Mouse (Mus musculus): ENCODE data around the gene Cse1l. TPM values are rescaled to one million over a fixed set of nuclear protein-coding genes. Genes with fewer than 3 reads are reported as not detected.

Cse1l gene
- polyA plus RNA-seq, 1 experiment from 2014 or later = 106 TPM

- Histone ChIP-seq H3K9me3 (ENCODE audit: control insufficient read depth, low read length) (no peaks in the 10 kb centered on the region), H3K9ac (ENCODE audit: low read length) (no peak overlapping the region), H3K27ac (replicated peaks in 1 of 2; ENCODE audit: control insufficient read depth in 1 of 2, insufficient read depth in 1 of 2, low read depth in 2 of 2, low read length in 2 of 2) (peak overlapping the region in 1 of 2 experiments; percentile 9; a peak in 1 of 4 replicates), H3K4me1 (ENCODE audit: control insufficient read depth in 2 of 2, insufficient read depth in 2 of 2, low read length in 2 of 2) (peaks cover 10 to 39% of the 10 kb centered on the region in 2 experiments), H3K27me3 (ENCODE audit: control insufficient read depth, insufficient read depth, low read length) (no peaks in the 10 kb centered on the region), H3K4me2 (ENCODE audit: low read length) (no peak overlapping the region), H3K4me3 (ENCODE audit: control insufficient read depth in 1 of 2, insufficient read depth in 1 of 2, low read depth in 1 of 2, low read length in 2 of 2) (no peak overlapping the region), H3K36me3 (ENCODE audit: control insufficient read depth, insufficient read depth, low read length) (no peaks in the 10 kb centered on the region)
- 76% methylated on average over 6 of the region's 6 CpGs for WGBS
- no peak for ATAC-seq (ENCODE audit: insufficient number of reproducible peaks, insufficient read depth, low FRiP score, low read depth)
Observed at GRCm38 (mm10) chr2:166974177-166974872, 68.5 kb downstream of the Cse1l start.

- no peak for ATAC-seq (ENCODE audit: insufficient number of reproducible peaks, insufficient read depth, low FRiP score, low read depth)
- H3K4me2 ChIP-seq (ENCODE audit: low read length) = peak overlapping the region; percentile 21
Observed at GRCm38 (mm10) chr2:166976356-166976755, 70.5 kb downstream of the Cse1l start.

DNA sequence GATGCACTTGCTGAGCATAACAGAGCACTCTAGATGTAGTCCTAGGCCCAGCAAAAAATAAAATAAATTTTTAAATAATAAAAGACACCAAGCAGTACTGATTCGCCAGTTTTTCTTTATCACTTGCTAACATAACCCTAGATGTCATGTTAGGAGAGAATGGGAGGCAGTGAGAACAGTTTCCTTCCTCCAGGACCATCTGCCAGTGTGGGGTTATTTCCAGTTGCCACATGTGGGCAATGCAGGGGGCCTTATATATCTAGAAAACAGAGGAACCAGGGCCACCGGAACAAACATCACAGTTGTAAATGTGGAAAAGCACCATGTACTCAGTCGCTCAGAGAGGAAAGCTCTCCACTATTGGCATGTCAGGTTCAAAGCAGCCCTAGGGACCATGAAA lies 71.7 kb downstream of the Cse1l start:
- no peak for ATAC-seq (ENCODE audit: insufficient number of reproducible peaks, insufficient read depth, low FRiP score, low read depth)
- Histone ChIP-seq H3K36me3 (ENCODE audit: control insufficient read depth, insufficient read depth, low read length) (no peaks in the 10 kb centered on the region), H3K4me2 (ENCODE audit: low read length) (no peak overlapping the region), H3K4me1 (ENCODE audit: control insufficient read depth in 2 of 2, insufficient read depth in 2 of 2, low read length in 2 of 2) (peaks cover 10 to 41% of the 10 kb centered on the region in 2 experiments), H3K27me3 (ENCODE audit: control insufficient read depth, insufficient read depth, low read length) (no peaks in the 10 kb centered on the region), H3K9ac (ENCODE audit: low read length) (peak overlapping the region; percentile 47; the same call in 1 of the 2 replicates), H3K27ac (replicated peaks in 1 of 2; ENCODE audit: control insufficient read depth in 1 of 2, insufficient read depth in 1 of 2, low read depth in 2 of 2, low read length in 2 of 2) (peak overlapping the region in 1 of 2 experiments; percentile 45; a peak in 1 of 4 replicates), H3K9me3 (ENCODE audit: control insufficient read depth, low read length) (no peaks in the 10 kb centered on the region), H3K4me3 (ENCODE audit: control insufficient read depth in 1 of 2, insufficient read depth in 1 of 2, low read depth in 1 of 2, low read length in 2 of 2) (no peak overlapping the region)
- WGBS = 67% methylated on average over 3 of the region's 3 CpGs

More at GRCm38 (mm10) chr2:166976356-166976755, 70.5 kb downstream of the Cse1l start:
- WGBS = 59% methylated on average over 3 of the region's 3 CpGs
- Histone ChIP-seq H3K9me3 (ENCODE audit: control insufficient read depth, low read length) (no peaks in the 10 kb centered on the region), H3K4me3 (ENCODE audit: control insufficient read depth in 1 of 2, insufficient read depth in 1 of 2, low read depth in 1 of 2, low read length in 2 of 2) (no peak overlapping the region), H3K9ac (ENCODE audit: low read length) (peak overlapping the region; percentile 47), H3K36me3 (ENCODE audit: control insufficient read depth, insufficient read depth, low read length) (no peaks in the 10 kb centered on the region), H3K27ac (replicated peaks in 1 of 2; ENCODE audit: control insufficient read depth in 1 of 2, insufficient read depth in 1 of 2, low read depth in 2 of 2, low read length in 2 of 2) (peak overlapping the region; percentile 45 to 60), H3K4me1 (ENCODE audit: control insufficient read depth in 2 of 2, insufficient read depth in 2 of 2, low read length in 2 of 2) (peaks cover 10 to 39% of the 10 kb centered on the region in 2 experiments), H3K27me3 (ENCODE audit: control insufficient read depth, insufficient read depth, low read length) (no peaks in the 10 kb centered on the region)

DNA sequence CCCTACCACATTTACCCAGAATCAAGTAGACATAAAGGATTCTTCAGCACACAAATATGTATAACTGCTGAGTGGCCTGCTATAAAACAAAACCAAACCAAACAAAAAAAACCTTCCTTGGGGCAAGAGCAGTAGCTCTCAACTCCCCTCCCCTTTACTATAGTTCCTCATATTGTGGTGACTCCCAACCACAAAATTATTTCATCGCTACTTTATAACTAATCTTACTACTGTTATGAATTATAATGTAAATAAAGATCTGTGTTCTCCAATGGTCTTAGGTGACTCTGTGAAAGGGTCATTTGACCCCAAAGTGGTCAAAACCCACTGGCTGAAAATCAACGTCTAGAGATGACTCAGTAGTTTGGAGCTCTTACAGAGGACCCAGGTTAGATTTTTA lies 74.3 kb downstream of the Cse1l start:
- Histone ChIP-seq H3K9ac (ENCODE audit: low read length) (no peak overlapping the region), H3K9me3 (ENCODE audit: control insufficient read depth, low read length) (no peaks in the 10 kb centered on the region), H3K4me2 (ENCODE audit: low read length) (no peak overlapping the region), H3K4me3 (ENCODE audit: control insufficient read depth in 1 of 2, insufficient read depth in 1 of 2, low read depth in 1 of 2, low read length in 2 of 2) (no peak overlapping the region), H3K27ac (replicated peaks in 1 of 2; ENCODE audit: control insufficient read depth in 1 of 2, insufficient read depth in 1 of 2, low read depth in 2 of 2, low read length in 2 of 2) (no peak overlapping the region), H3K27me3 (ENCODE audit: control insufficient read depth, insufficient read depth, low read length) (no peaks in the 10 kb centered on the region), H3K36me3 (ENCODE audit: control insufficient read depth, insufficient read depth, low read length) (no peaks in the 10 kb centered on the region), H3K4me1 (ENCODE audit: control insufficient read depth in 2 of 2, insufficient read depth in 2 of 2, low read length in 2 of 2) (peaks cover 8 to 32% of the 10 kb centered on the region in 2 experiments)
- 86% methylated on average over 2 of the region's 2 CpGs for WGBS
- ATAC-seq (ENCODE audit: insufficient number of reproducible peaks, insufficient read depth, low FRiP score, low read depth) = no peak

GRCm38 (mm10) chr2:166983351-166983894 lies 77.6 kb downstream of the Cse1l start:
- Histone ChIP-seq H3K9me3 (ENCODE audit: control insufficient read depth, low read length) (no peaks in the 10 kb centered on the region), H3K4me1 (ENCODE audit: control insufficient read depth in 2 of 2, insufficient read depth in 2 of 2, low read length in 2 of 2) (peaks cover 0 to 2% of the 10 kb centered on the region in 2 experiments; a peak in 1 of 4 replicates), H3K27me3 (ENCODE audit: control insufficient read depth, insufficient read depth, low read length) (no peaks in the 10 kb centered on the region), H3K4me2 (ENCODE audit: low read length) (no peak overlapping the region), H3K4me3 (ENCODE audit: control insufficient read depth in 1 of 2, insufficient read depth in 1 of 2, low read depth in 1 of 2, low read length in 2 of 2) (no peak overlapping the region), H3K36me3 (ENCODE audit: control insufficient read depth, insufficient read depth, low read length) (no peaks in the 10 kb centered on the region), H3K9ac (ENCODE audit: low read length) (no peak overlapping the region), H3K27ac (replicated peaks in 1 of 2; ENCODE audit: control insufficient read depth in 1 of 2, insufficient read depth in 1 of 2, low read depth in 2 of 2, low read length in 2 of 2) (no peak overlapping the region)
- 75% methylated on average over 4 of the region's 4 CpGs for WGBS
- no peak for ATAC-seq (ENCODE audit: insufficient number of reproducible peaks, insufficient read depth, low FRiP score, low read depth)

GRCm38 (mm10) chr2:166990861-166991260 lies 85.0 kb downstream of the Cse1l start:
- Histone ChIP-seq H3K4me2 (ENCODE audit: low read length) (no peak overlapping the region), H3K27ac (replicated peaks in 1 of 2; ENCODE audit: control insufficient read depth in 1 of 2, insufficient read depth in 1 of 2, low read depth in 2 of 2, low read length in 2 of 2) (no peak overlapping the region; a peak in 1 of 4 replicates), H3K27me3 (ENCODE audit: control insufficient read depth, insufficient read depth, low read length) (no peaks in the 10 kb centered on the region), H3K9ac (ENCODE audit: low read length) (no peak overlapping the region; the same call in 1 of the 2 replicates), H3K4me1 (ENCODE audit: control insufficient read depth in 2 of 2, insufficient read depth in 2 of 2, low read length in 2 of 2) (peaks cover 5 to 43% of the 10 kb centered on the region in 2 experiments), H3K9me3 (ENCODE audit: control insufficient read depth, low read length) (no peaks in the 10 kb centered on the region), H3K36me3 (ENCODE audit: control insufficient read depth, insufficient read depth, low read length) (no peaks in the 10 kb centered on the region), H3K4me3 (ENCODE audit: control insufficient read depth in 1 of 2, insufficient read depth in 1 of 2, low read depth in 1 of 2, low read length in 2 of 2) (no peak overlapping the region)
- WGBS = 47% methylated on average over 7 of the region's 7 CpGs
- no peak for ATAC-seq (ENCODE audit: insufficient number of reproducible peaks, insufficient read depth, low FRiP score, low read depth)

- H3K27me3 ChIP-seq (ENCODE audit: control insufficient read depth, insufficient read depth, low read length) = no peaks in the 10 kb centered on the region
- H3K4me2 ChIP-seq (ENCODE audit: low read length) = no peak overlapping the region
- H3K9ac ChIP-seq (ENCODE audit: low read length) = no peak overlapping the region
- peaks cover 7 to 46% of the 10 kb centered on the region in 2 experiments for H3K4me1 ChIP-seq (ENCODE audit: control insufficient read depth in 2 of 2, insufficient read depth in 2 of 2, low read length in 2 of 2)
- no peak for ATAC-seq (ENCODE audit: insufficient number of reproducible peaks, insufficient read depth, low FRiP score, low read depth)
- H3K9me3 ChIP-seq (ENCODE audit: control insufficient read depth, low read length) = no peaks in the 10 kb centered on the region
- no peak overlapping the region for H3K27ac ChIP-seq (replicated peaks in 1 of 2; ENCODE audit: control insufficient read depth in 1 of 2, insufficient read depth in 1 of 2, low read depth in 2 of 2, low read length in 2 of 2)
- H3K36me3 ChIP-seq (ENCODE audit: control insufficient read depth, insufficient read depth, low read length) = no peaks in the 10 kb centered on the region
- H3K4me3 ChIP-seq (ENCODE audit: control insufficient read depth in 1 of 2, insufficient read depth in 1 of 2, low read depth in 1 of 2, low read length in 2 of 2) = no peak overlapping the region
Observed at GRCm38 (mm10) chr2:166991945-166992344, 86.1 kb downstream of the Cse1l start.

Measured in heart, embryonic 14.5 days (tissue).